Mouse (Mus musculus) CH12.LX (cell line): ENCODE measurements around the gene Dab1. TPM values are rescaled to one million over a fixed set of nuclear protein-coding genes. Genes with fewer than 3 reads are reported as not detected.

ENCODE experiments used
- DNase-seq: peaks from one replicate; pipeline ENCODE4 v3.0.0-alpha.2; 2013; ENCODE audit errors: extremely low read depth
- H3K27ac ChIP-seq: 2 replicates; pipeline ENCODE4 v1.5.1; 2012; ENCODE audit warnings: low read depth, mild to moderate bottlenecking, control low read depth, moderate library complexity; ENCODE audit not compliant: insufficient read depth
- H3K27me3 ChIP-seq: replicated peaks from 2 replicates; pipeline ENCODE3; 2012; ENCODE audit warnings: inconsistent platforms
- H3K36me3 ChIP-seq, 2 experiments: replicated peaks in 1 of 2; 2 replicates each; pipeline versions ENCODE3 to v1.6.1; 2012; ENCODE audit warnings: inconsistent platforms in 1 of 2, low read length in 1 of 2, mild to moderate bottlenecking in 1 of 2, mixed read lengths in 1 of 2, moderate library complexity in 1 of 2; ENCODE audit not compliant: control insufficient read depth in 1 of 2, insufficient read depth in 1 of 2
- H3K4me1 ChIP-seq, 2 experiments: 2 replicates each; pipeline ENCODE4 v1.6.1; 2012; ENCODE audit warnings: inconsistent platforms in 1 of 2, moderate library complexity in 1 of 2; ENCODE audit not compliant: insufficient read depth in 2 of 2, control insufficient read depth in 1 of 2
- H3K4me2 ChIP-seq: 2 replicates; pipeline ENCODE4 v1.6.1; 2012; ENCODE audit warnings: low read depth, mild to moderate bottlenecking, control low read depth; ENCODE audit not compliant: poor library complexity, insufficient read depth, severe bottlenecking
- H3K4me3 ChIP-seq, 3 experiments: fragments of 150-350 bp in 1 of 3; sonication (generic) in 1 of 3; replicated peaks in 1 of 3; 2 replicates each; pipeline versions ENCODE3 to v1.5.1; 2011 to 2012; ENCODE audit warnings: low read depth in 2 of 3, low read length in 2 of 3, mild to moderate bottlenecking in 2 of 3, moderate library complexity in 2 of 3, control low read depth in 1 of 3, improper control_type of control experiment in 1 of 3, inconsistent platforms in 1 of 3, mixed read lengths in 1 of 3; ENCODE audit not compliant: poor library complexity in 1 of 3
- H3K79me2 ChIP-seq: replicated peaks from 2 replicates; pipeline ENCODE4 v1.6.1; 2012; ENCODE audit warnings: mild to moderate bottlenecking, moderate library complexity; ENCODE audit not compliant: control insufficient read depth, poor library complexity, insufficient read depth, severe bottlenecking; ENCODE audit errors: extremely low read depth
- H3K9ac ChIP-seq: 2 replicates; pipeline ENCODE4 v1.6.1; 2012; ENCODE audit warnings: low read depth, mild to moderate bottlenecking, control low read depth, moderate library complexity; ENCODE audit not compliant: insufficient read depth
- H3K9me3 ChIP-seq: replicated peaks from 2 replicates; pipeline ENCODE3; 2012; ENCODE audit warnings: low read length, inconsistent platforms, mixed read lengths
- CTCF ChIP-seq, 2 experiments: IDR thresholded peaks in 1 of 2; conservative IDR thresholded peaks in 1 of 2; 2 replicates each; pipeline ENCODE4 v1.5.1; 2011 to 2012; ENCODE audit warnings: low read depth in 2 of 2, low read length in 2 of 2, improper control_type of control experiment in 1 of 2, inconsistent platforms in 1 of 2, mild to moderate bottlenecking in 1 of 2, moderate library complexity in 1 of 2
- ELF1 ChIP-seq: IDR thresholded peaks from 2 replicates; pipeline ENCODE4 v1.6.1; 2014; ENCODE audit warnings: low read depth, mild to moderate bottlenecking, inconsistent platforms, low read length, improper control_type of control experiment
- EP300 ChIP-seq: IDR thresholded peaks from 2 replicates; pipeline ENCODE4 v1.6.1; 2011; ENCODE audit warnings: low read length, improper control_type of control experiment
- HCFC1 ChIP-seq: IDR thresholded peaks from 2 replicates; pipeline ENCODE4 v1.6.1; 2012; ENCODE audit warnings: low read depth, mild to moderate bottlenecking, inconsistent platforms, low read length, improper control_type of control experiment
- MAX ChIP-seq: IDR thresholded peaks from 2 replicates; pipeline ENCODE4 v1.6.1; 2011; ENCODE audit warnings: low read length, improper control_type of control experiment
- MAZ ChIP-seq: IDR thresholded peaks from 2 replicates; pipeline ENCODE4 v1.6.1; 2012; ENCODE audit warnings: low read depth, mild to moderate bottlenecking, inconsistent platforms, low read length, improper control_type of control experiment, moderate library complexity
- MEF2A ChIP-seq: IDR thresholded peaks from 2 replicates; pipeline ENCODE4 v1.6.1; 2014; ENCODE audit warnings: low read depth, mild to moderate bottlenecking, inconsistent platforms, low read length, improper control_type of control experiment, borderline replicate concordance
- MXI1 ChIP-seq: IDR thresholded peaks from 2 replicates; pipeline ENCODE4 v1.6.1; 2011; ENCODE audit warnings: mild to moderate bottlenecking, low read depth, low read length, improper control_type of control experiment
- MYC ChIP-seq: IDR thresholded peaks from 2 replicates; pipeline ENCODE4 v1.6.1; 2011; ENCODE audit warnings: low read depth, mild to moderate bottlenecking, improper control_type of control experiment, low read length
- NELFE ChIP-seq: IDR thresholded peaks from 2 replicates; pipeline ENCODE4 v1.6.1; 2011; ENCODE audit warnings: low read depth, low read length, improper control_type of control experiment
- NRF1 ChIP-seq: IDR thresholded peaks from 2 replicates; pipeline ENCODE4 v1.6.1; 2014; ENCODE audit warnings: low read depth, mild to moderate bottlenecking, inconsistent platforms, low read length, improper control_type of control experiment, moderate library complexity
- PAX5 ChIP-seq: IDR thresholded peaks from 2 replicates; pipeline ENCODE4 v1.6.1; 2012; ENCODE audit warnings: low read length, inconsistent platforms, mixed read lengths
- POLR2A ChIP-seq: IDR thresholded peaks from 2 replicates; pipeline ENCODE4 v1.6.1; 2011; ENCODE audit warnings: low read depth, mild to moderate bottlenecking, improper control_type of control experiment, low read length
- RCOR1 ChIP-seq: conservative IDR thresholded peaks from 2 replicates; pipeline ENCODE4 v1.6.1; 2012; ENCODE audit warnings: low read depth, mild to moderate bottlenecking, inconsistent platforms, low read length, improper control_type of control experiment
- SIN3A ChIP-seq: IDR thresholded peaks from 2 replicates; pipeline ENCODE4 v1.6.1; 2012; ENCODE audit warnings: low read length, improper control_type of control experiment, inconsistent platforms
- SMC3 ChIP-seq: IDR thresholded peaks from 2 replicates; pipeline ENCODE4 v1.6.1; 2011; ENCODE audit warnings: low read depth, low read length, improper control_type of control experiment
- UBTF ChIP-seq: IDR thresholded peaks from 2 replicates; pipeline ENCODE4 v1.6.1; 2012; ENCODE audit warnings: low read depth, mild to moderate bottlenecking, inconsistent platforms, low read length, improper control_type of control experiment, moderate library complexity
- ZC3H11A ChIP-seq: IDR thresholded peaks from 2 replicates; pipeline ENCODE4 v1.6.1; 2012; ENCODE audit warnings: low read depth, mild to moderate bottlenecking, inconsistent platforms, low read length, improper control_type of control experiment
- ZMIZ1 ChIP-seq: IDR thresholded peaks from 2 replicates; pipeline ENCODE4 v1.6.1; 2012; ENCODE audit warnings: low read depth, mild to moderate bottlenecking, inconsistent platforms, low read length, improper control_type of control experiment
- ZNF384 ChIP-seq: IDR thresholded peaks from 2 replicates; pipeline ENCODE4 v1.6.1; 2012; ENCODE audit warnings: low read depth, low read length, improper control_type of control experiment, inconsistent platforms
- dilution Hi-C: fragments of 300-500 bp; cut with MboI; formaldehyde crosslinking; loops from 2 replicates; pipeline ENCODE4 v1.14.3; 2020; ENCODE audit warnings: low sequenced_read_pairs; ENCODE audit not compliant: extremely low pct_unique_long_range_greater_than_20kb, extremely low pct_ligation_motif_present
- in situ Hi-C: fragments of 300-500 bp; cut with MboI; formaldehyde crosslinking; loops from 3 replicates; pipeline ENCODE4 v1.14.3; 2019; ENCODE audit warnings: low sequenced_read_pairs, low pct_ligation_motif_present, low pct_unique_long_range_greater_than_20kb, mixed read lengths
- polyA plus RNA-seq: library from polyadenylated mRNA; unstranded; fragments of >175 nt; gene quantifications from 2 replicates; pipeline ENCODE4 v1.2.1, GENCODE M21; 2012; ENCODE audit warnings: low read depth; ENCODE audit not compliant: insufficient read length
- total RNA-seq, 2 experiments: library from RNA; depleted of rRNA; stranded (reverse); fragments of 300-350 nt in 1 of 2; fragments of >200 nt in 1 of 2; gene quantifications; 2 replicates each; pipeline ENCODE4 v1.2.3; 2012 to 2014

Dab1 gene
- total and polyA plus RNA-seq, 3 experiments = not detected

GRCm38 (mm10) chr4:104443775-104444174 is 824.6 kb downstream of the Dab1 start:
- H3K36me3 ChIP-seq = no peaks in the 10 kb centered on the region
- no peak for TF ChIP-seq SIN3A
- TF ChIP-seq MAZ = no peak
- no peak for TF ChIP-seq UBTF
- TF ChIP-seq ELF1 = no peak
- TF ChIP-seq SMC3 = no peak
- TF ChIP-seq NELFE = no peak
- TF ChIP-seq MYC = no peak
- TF ChIP-seq EP300 = no peak
- no peak for TF ChIP-seq HCFC1
- no peak for TF ChIP-seq RCOR1
- TF ChIP-seq ZMIZ1 = no peak
- no peak for TF ChIP-seq CTCF (conservative IDR thresholded peaks at IDR 0.05 in 1 of 2, IDR thresholded peaks at IDR 0.05 in 1 of 2; ENCODE audit: low read depth in 2 of 2, low read length in 2 of 2)
- TF ChIP-seq MEF2A = no peak
- TF ChIP-seq NRF1 = no peak
- TF ChIP-seq PAX5 = no peak
- no peak for TF ChIP-seq MXI1
- no peak for TF ChIP-seq POLR2A
- dilution Hi-C loops = no loop called here
- no peak overlapping the region for H3K27ac ChIP-seq
- no peak overlapping the region for H3K4me2 ChIP-seq
- no peak overlapping the region for H3K9ac ChIP-seq
- H3K4me1 ChIP-seq = no peaks in the 10 kb centered on the region
- H3K27me3 ChIP-seq = no peaks in the 10 kb centered on the region
- peaks cover 78% of the 10 kb centered on the region for H3K9me3 ChIP-seq
- no peaks in the 10 kb centered on the region for H3K79me2 ChIP-seq
- H3K4me3 ChIP-seq = no peak overlapping the region
- in situ Hi-C loops = no loop called here
- DNase-seq = no peak

GRCm38 (mm10) chr4:104444985-104445384 is 825.8 kb downstream of the Dab1 start:
- Histone ChIP-seq H3K79me2 (no peaks in the 10 kb centered on the region), H3K4me2 (no peak overlapping the region), H3K4me1 (no peaks in the 10 kb centered on the region), H3K36me3 (no peaks in the 10 kb centered on the region), H3K9me3 (peaks cover 80% of the 10 kb centered on the region), H3K9ac (no peak overlapping the region), H3K4me3 (no peak overlapping the region), H3K27ac (no peak overlapping the region), H3K27me3 (no peaks in the 10 kb centered on the region)
- TF ChIP-seq MAX = no peak
- no peak for TF ChIP-seq ZNF384
- TF ChIP-seq SMC3 = no peak
- no peak for TF ChIP-seq NRF1
- TF ChIP-seq ZC3H11A = no peak
- no peak for TF ChIP-seq ELF1
- TF ChIP-seq CTCF (conservative IDR thresholded peaks at IDR 0.05 in 1 of 2, IDR thresholded peaks at IDR 0.05 in 1 of 2; ENCODE audit: low read depth in 2 of 2, low read length in 2 of 2) = no peak
- TF ChIP-seq HCFC1 = no peak
- dilution Hi-C loops (no loop called here), in situ Hi-C loops (no loop called here)
- DNase-seq = no peak
